Mouse (Mus musculus) liver, embryonic 14.5 days (tissue): ENCODE measurements at regions not wholly inside any gene's neighbourhood (a gene's known extent, or its start where the extent isn't known, plus 50 kb on each side); places are given as distances from the start of the nearest gene placed in this dataset.

ENCODE experiments used
- ATAC-seq: fragments of 200-750 bp; cut with Nextera tagmentation; 2 replicates; pipeline ENCODE4 v1.8.0; 2017; ENCODE audit warnings: moderate number of reproducible peaks, mild to moderate bottlenecking, moderate library complexity; ENCODE audit not compliant: insufficient read depth
- DNase-seq, 3 experiments: peaks; one replicate each; pipeline ENCODE4 v3.0.0-alpha.2; 2012 to 2013; ENCODE audit warnings: low read depth in 3 of 3, low spot score in 3 of 3
- H3K27ac ChIP-seq: fragments of 300-500 bp; sonication (generic); 2 replicates; pipeline ENCODE4 v1.5.1; 2014; ENCODE audit warnings: moderate library complexity, mild to moderate bottlenecking, control low read depth, inconsistent platforms
- H3K27me3 ChIP-seq: fragments of 300-500 bp; sonication (generic); 2 replicates; pipeline ENCODE4 v1.6.1; 2014; ENCODE audit warnings: mild to moderate bottlenecking, low read length, moderate library complexity; ENCODE audit not compliant: control insufficient read depth, insufficient read depth
- H3K36me3 ChIP-seq: fragments of 300-500 bp; sonication (generic); replicated peaks from 2 replicates; pipeline ENCODE4 v1.6.1; 2014; ENCODE audit warnings: low read depth; ENCODE audit not compliant: control insufficient read depth, insufficient read depth
- H3K4me1 ChIP-seq, 2 experiments: fragments of 200-500 bp in 1 of 2; fragments of 300-500 bp in 1 of 2; sonication (generic) in 1 of 2; replicated peaks; 2 replicates each; pipeline ENCODE4 v1.6.1; 2012 to 2014; ENCODE audit warnings: antibody characterized with exemption in 1 of 2, inconsistent platforms in 1 of 2, low read length in 1 of 2; ENCODE audit not compliant: control insufficient read depth in 2 of 2, insufficient read depth in 2 of 2
- H3K4me2 ChIP-seq: fragments of 300-500 bp; sonication (generic); 2 replicates; pipeline ENCODE4 v1.6.1; 2014; ENCODE audit warnings: low read depth, mild to moderate bottlenecking, control low read depth, moderate library complexity
- H3K4me3 ChIP-seq, 2 experiments: fragments of 200-500 bp in 1 of 2; fragments of 300-500 bp in 1 of 2; sonication (generic) in 1 of 2; 2 replicates each; pipeline ENCODE4 v1.5.1; 2012 to 2014; ENCODE audit warnings: low read depth in 2 of 2, low read length in 2 of 2, mild to moderate bottlenecking in 2 of 2, control low read depth in 1 of 2, inconsistent platforms in 1 of 2, moderate library complexity in 1 of 2; ENCODE audit not compliant: insufficient read depth in 1 of 2
- H3K9ac ChIP-seq: fragments of 300-500 bp; sonication (generic); replicated peaks from 2 replicates; pipeline ENCODE4 v1.6.1; 2014; ENCODE audit warnings: mild to moderate bottlenecking, control low read depth, moderate library complexity
- H3K9me3 ChIP-seq: fragments of 300-500 bp; sonication (generic); 2 replicates; pipeline ENCODE4 v1.6.1; 2016; ENCODE audit warnings: low read length, mixed read lengths; ENCODE audit not compliant: control insufficient read depth
- CTCF ChIP-seq: IDR thresholded peaks from 2 replicates; pipeline ENCODE4 v1.5.1; 2016; ENCODE audit warnings: antibody characterized with exemption, low read depth, control low read depth
- EP300 ChIP-seq: IDR thresholded peaks from 2 replicates; pipeline ENCODE4 v1.6.1; 2016; ENCODE audit warnings: antibody characterized with exemption, low read depth
- WGBS: fragments of 180-500 bp; shearing (Covaris S2); extraction: QIAGEN DNeasy Blood & Tissue Kit; methylation state at CpG from one replicate; pipeline ENCODE4 v1.1.7; 2014; ENCODE audit not compliant: insufficient replicate concordance; 5-methylcytosine and 5-hydroxymethylcytosine counted together

- H3K36me3 ChIP-seq = no peaks in the 10 kb centered on the region
- no peak overlapping the region for H3K9ac ChIP-seq
- no peaks in the 10 kb centered on the region for H3K27me3 ChIP-seq
- H3K4me1 ChIP-seq = no peaks in the 10 kb centered on the region
- H3K4me3 ChIP-seq = no peak overlapping the region
- no peaks in the 10 kb centered on the region for H3K9me3 ChIP-seq
- no peak overlapping the region for H3K27ac ChIP-seq
- WGBS = 33% methylated on average over 7 of the region's 7 CpGs
- no peak for ATAC-seq
- no peak for TF ChIP-seq EP300
- no peak for TF ChIP-seq CTCF
- H3K4me2 ChIP-seq = no peak overlapping the region
- DNase-seq = no peak
Measured at GRCm38 (mm10) chr12:56020954-56021514, 184.9 kb downstream of the Brms1l start.

- Histone ChIP-seq H3K9me3 (no peaks in the 10 kb centered on the region), H3K27ac (no peak overlapping the region), H3K27me3 (no peaks in the 10 kb centered on the region), H3K4me3 (no peak overlapping the region), H3K36me3 (no peaks in the 10 kb centered on the region), H3K4me1 (no peaks in the 10 kb centered on the region), H3K9ac (no peak overlapping the region), H3K4me2 (no peak overlapping the region)
- no peak for TF ChIP-seq EP300
- no peak for TF ChIP-seq CTCF
- DNase-seq (no peak), ATAC-seq (no peak)
- 20% methylated on average over 1 of the region's 1 CpGs for WGBS
Measured at GRCm38 (mm10) chr12:56020547-56020946, 184.4 kb downstream of the Brms1l start.

GRCm38 (mm10) chr12:56009976-56010375 is 173.9 kb downstream of the Brms1l start:
- no peak for DNase-seq
- Histone ChIP-seq H3K27ac (no peak overlapping the region), H3K9me3 (no peaks in the 10 kb centered on the region), H3K4me2 (no peak overlapping the region), H3K36me3 (no peaks in the 10 kb centered on the region), H3K4me3 (no peak overlapping the region), H3K9ac (no peak overlapping the region), H3K4me1 (no peaks in the 10 kb centered on the region), H3K27me3 (no peaks in the 10 kb centered on the region)
- WGBS = 53% methylated on average over 4 of the region's 4 CpGs
- no peak for ATAC-seq
- TF ChIP-seq EP300 (no peak), CTCF (no peak)

- 57% methylated on average over 4 of the region's 4 CpGs for WGBS
Measured at GRCm38 (mm10) chr12:56005846-56006245, 169.7 kb downstream of the Brms1l start.

GRCm38 (mm10) chr12:56005321-56005720 is 169.2 kb downstream of the Brms1l start:
- Histone ChIP-seq H3K4me1 (no peaks in the 10 kb centered on the region), H3K36me3 (no peaks in the 10 kb centered on the region), H3K9me3 (no peaks in the 10 kb centered on the region), H3K4me3 (no peak overlapping the region), H3K9ac (no peak overlapping the region), H3K27ac (no peak overlapping the region), H3K4me2 (no peak overlapping the region), H3K27me3 (no peaks in the 10 kb centered on the region)
- 52% methylated on average over 6 of the region's 6 CpGs for WGBS
- DNase-seq (no peak), ATAC-seq (no peak)
- TF ChIP-seq EP300 (no peak), CTCF (no peak)

More at GRCm38 (mm10) chr12:56005846-56006245, 169.7 kb downstream of the Brms1l start:
- H3K4me1 ChIP-seq = no peaks in the 10 kb centered on the region
- H3K4me2 ChIP-seq = no peak overlapping the region
- no peaks in the 10 kb centered on the region for H3K36me3 ChIP-seq
- H3K27ac ChIP-seq = no peak overlapping the region
- H3K9ac ChIP-seq = no peak overlapping the region
- no peak overlapping the region for H3K4me3 ChIP-seq
- TF ChIP-seq EP300 = no peak
- no peak for TF ChIP-seq CTCF
- H3K27me3 ChIP-seq = no peaks in the 10 kb centered on the region
- no peak for DNase-seq
- no peak for ATAC-seq
- H3K9me3 ChIP-seq = no peaks in the 10 kb centered on the region
